ENCODE assay signal across 9 mouse cellular contexts in the genomic region with DNA sequence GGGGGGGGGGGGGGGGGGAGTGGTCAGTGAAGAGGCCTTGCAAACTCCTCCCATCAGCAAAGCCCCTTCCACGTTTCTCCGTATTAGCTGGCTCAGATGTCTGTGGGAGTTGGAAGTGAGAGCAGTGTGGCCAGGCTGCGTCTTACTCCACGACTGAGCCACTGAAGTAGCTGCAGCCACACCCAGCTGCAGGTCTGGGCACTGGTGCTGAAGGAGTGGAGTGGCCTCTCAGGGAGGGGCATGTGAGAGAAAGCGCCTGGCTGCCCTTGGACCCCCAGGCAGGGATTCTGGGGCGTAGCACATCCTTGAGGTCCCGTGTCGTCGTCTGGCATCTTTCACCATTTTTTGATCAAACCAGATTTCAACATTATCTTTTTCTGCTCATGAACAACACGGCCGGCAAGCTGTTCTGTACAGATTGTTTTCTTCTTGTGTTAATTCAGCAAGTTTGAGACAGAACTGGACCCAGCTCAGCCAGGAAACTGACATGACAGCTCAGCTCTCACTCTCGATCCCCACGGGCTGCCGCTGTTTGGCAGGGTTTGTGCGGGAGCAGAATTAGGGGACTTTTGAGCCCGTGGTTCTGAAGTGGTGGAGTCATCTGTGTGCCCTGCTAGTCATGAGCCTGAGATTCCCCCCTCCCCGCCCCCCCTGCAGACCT.
DNase-seq lines count a peak whose midpoint lies in the region; ATAC-seq and TF ChIP-seq lines count a peak whose summit lies in the region.
"Had no signal": no experiment of that assay in that cellular context is flagged by ENCODE, and none has a peak within 500 bp of the region (broad histone marks: within the 10 kb centered on the region; RNA-seq: fewer than 3 reads in every experiment).

No protein-coding gene starts in this region.

- H3K4me3 ChIP-seq in midbrain, embryonic 16.5 days (ENCODE audit: low read depth, low read length) = no peak overlapping the region
- H3K4me3 ChIP-seq in liver, postnatal 0 days (ENCODE audit: low read depth, low read length) = no peak overlapping the region
- H3K4me3 ChIP-seq: limb, embryonic 15.5 days had no signal

- DNase-seq in cerebellum, adult 11-12 months = peak; percentile 66
- no peak for DNase-seq in cerebellum, adult 11 months
- DNase-seq in left cerebral cortex, postnatal 4 days = peak; percentile 57
- no peak for DNase-seq in left cerebral cortex, postnatal 36 days (ENCODE audit: low spot score in 2 of 2)
- peak; percentile 52 to 54 for DNase-seq in heart, postnatal 14 days
- no peak for DNase-seq in liver, postnatal 0 days
- DNase-seq in MN1 (ENCODE audit: low spot score) = no peak

- no peaks in the 10 kb centered on the region for H3K36me3 ChIP-seq in midbrain, embryonic 16.5 days (ENCODE audit: control insufficient read depth, insufficient read depth, low read length)
- peaks cover 7% of the 10 kb centered on the region for H3K36me3 ChIP-seq in liver, postnatal 0 days (replicated peaks; ENCODE audit: insufficient read depth, low read length)

- intact Hi-C loops in left cerebral cortex, postnatal 4 days (cut with DNase I) = no loop called here
- intact Hi-C loops in left cerebral cortex, postnatal 36 days (cut with DNase I) = no loop called here
- intact Hi-C loops in heart, postnatal 14 days (cut with DNase I) = no loop called here

- TF ChIP-seq EP300 in liver, postnatal 0 days (IDR thresholded peaks at IDR 0.05; ENCODE audit: low read depth) = no peak

- 64% methylated on average over 17 of the region's 17 CpGs for WGBS in midbrain, embryonic 16.5 days
- WGBS in liver, postnatal 0 days (ENCODE audit: insufficient replicate concordance) = 75% methylated on average over 17 of the region's 17 CpGs

- no peaks in the 10 kb centered on the region for H3K9me3 ChIP-seq in midbrain, embryonic 16.5 days (replicated peaks; ENCODE audit: control insufficient read depth, low read length, poor library complexity, severe bottlenecking)
- H3K9me3 ChIP-seq in liver, postnatal 0 days (ENCODE audit: low read length) = no peaks in the 10 kb centered on the region
- H3K9me3 ChIP-seq: limb, embryonic 15.5 days had no signal

- no peaks in the 10 kb centered on the region for H3K27me3 ChIP-seq in midbrain, embryonic 16.5 days (ENCODE audit: control insufficient read depth, insufficient read depth, low read depth, low read length)
- H3K27me3 ChIP-seq in liver, postnatal 0 days (ENCODE audit: insufficient read depth, low read length) = no peaks in the 10 kb centered on the region
- H3K27me3 ChIP-seq: limb, embryonic 15.5 days had no signal

- no peak for TF ChIP-seq CTCF in liver, postnatal 0 days (IDR thresholded peaks at IDR 0.05; ENCODE audit: low read depth)

- H3K4me1 ChIP-seq in midbrain, embryonic 16.5 days (ENCODE audit: control insufficient read depth, insufficient read depth, low read length) = peaks cover 20% of the 10 kb centered on the region
- H3K4me1 ChIP-seq in liver, postnatal 0 days (ENCODE audit: insufficient read depth) = peaks cover 3% of the 10 kb centered on the region; the same call in 1 of the 2 replicates

- peak overlapping the region; percentile 74 for H3K27ac ChIP-seq in midbrain, embryonic 16.5 days (ENCODE audit: low read length)
- H3K27ac ChIP-seq in liver, postnatal 0 days (ENCODE audit: low read depth) = no peak overlapping the region
- H3K27ac ChIP-seq: limb, embryonic 15.5 days had no signal

- no peak for ATAC-seq in midbrain, embryonic 16.5 days
- ATAC-seq in liver, postnatal 0 days = no peak

- H3K9ac ChIP-seq in midbrain, embryonic 16.5 days (ENCODE audit: low read depth, low read length) = peak overlapping the region; percentile 43; the same call in 1 of the 2 replicates
- H3K9ac ChIP-seq in liver, postnatal 0 days (replicated peaks) = no peak overlapping the region
- H3K9ac ChIP-seq: limb, embryonic 15.5 days had no signal

- peak overlapping the region; percentile 36 for H3K4me2 ChIP-seq in midbrain, embryonic 16.5 days (ENCODE audit: low read length)
- no peak overlapping the region for H3K4me2 ChIP-seq in liver, postnatal 0 days (ENCODE audit: low read depth, low read length)
- H3K4me2 ChIP-seq: limb, embryonic 15.5 days had no signal

Comparison
In these comparisons a context has a peak if more than half of its experiments do, and no peak if none do; other contexts are left out.
1. DNase-seq: peak in cerebellum, adult 11-12 months (single experiment), left cerebral cortex, postnatal 4 days (single experiment) and heart, postnatal 14 days (2 of 2); none in cerebellum, adult 11 months (single experiment), left cerebral cortex, postnatal 36 days (0 of 2), liver, postnatal 0 days (single experiment) and MN1 (single experiment).